Comparison of ENCODE assay signal across 5 mouse cellular contexts in the genomic region with DNA sequence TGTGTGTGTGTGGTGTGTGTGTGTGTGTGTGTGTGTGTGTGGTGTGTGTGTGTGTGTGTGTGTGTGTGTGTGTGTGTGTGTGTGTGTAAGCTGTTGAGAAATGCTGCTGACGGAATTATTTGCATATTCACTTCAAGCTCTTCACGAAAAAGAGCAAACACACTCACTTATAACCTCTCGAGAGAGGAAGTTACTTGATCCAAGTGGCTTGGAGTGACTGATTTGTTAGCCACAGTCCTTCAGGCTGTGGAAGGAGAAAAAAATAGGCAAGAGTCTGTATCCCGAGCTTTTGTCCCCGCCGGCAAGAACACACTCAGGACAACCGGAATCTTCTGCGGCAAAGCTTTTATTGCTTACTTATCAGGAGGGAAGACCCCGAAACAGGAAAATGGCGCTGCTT.
DNase-seq lines count a peak whose midpoint lies in the region; ATAC-seq and TF ChIP-seq lines count a peak whose summit lies in the region.
"Not testable (repeated sequence)": the region's sequence is repeated elsewhere in the genome, so short reads cannot be mapped to it uniquely, and the experiment has no call there.

No protein-coding gene starts in this region.

- not testable (repeated sequence) for ATAC-seq in lung, embryonic 15.5 days (ENCODE audit: borderline replicate concordance, extremely low read depth, low FRiP score, low TSS enrichment)
- ATAC-seq in lung, postnatal 0 days: peak; percentile 87

- peak; percentile 83 for TF ChIP-seq EP300 in lung, postnatal 0 days (IDR thresholded peaks at IDR 0.05)

- H3K4me3 ChIP-seq in lung, embryonic 15.5 days; lung, postnatal 0 days (ENCODE audit: low read depth, low read length): not testable (repeated sequence)

- H3K27me3 ChIP-seq in lung, embryonic 15.5 days; lung, postnatal 0 days (replicated peaks; ENCODE audit: insufficient read depth, low read length): not testable (repeated sequence)

- not testable (repeated sequence) for H3K4me2 ChIP-seq in lung, embryonic 15.5 days; lung, postnatal 0 days (replicated peaks; ENCODE audit: low read depth, low read length)

- 60% methylated on average over 10 of the region's 10 CpGs for WGBS in lung, embryonic 15.5 days
- 60% methylated on average over 10 of the region's 10 CpGs for WGBS in lung, postnatal 0 days

- peaks cover 14% of the 10 kb centered on the region; the same call in 1 of the 2 replicates for H3K4me1 ChIP-seq in lung, embryonic 15.5 days
- not testable (repeated sequence) for H3K4me1 ChIP-seq in lung, postnatal 0 days (ENCODE audit: insufficient read depth, low read depth, low read length)

- not testable (repeated sequence) for H3K9ac ChIP-seq in lung, embryonic 15.5 days; lung, postnatal 0 days (replicated peaks; ENCODE audit: low read depth)

- TF ChIP-seq CTCF in lung, postnatal 0 days (IDR thresholded peaks at IDR 0.05): not testable (repeated sequence)

- H3K36me3 ChIP-seq in lung, embryonic 15.5 days; lung, postnatal 0 days (ENCODE audit: insufficient read depth, low read length): not testable (repeated sequence)

- not testable (repeated sequence) for H3K9me3 ChIP-seq in lung, embryonic 15.5 days; lung, postnatal 0 days (ENCODE audit: low read length)

- peak overlapping the region; percentile 70 for H3K27ac ChIP-seq in lung, embryonic 15.5 days
- H3K27ac ChIP-seq in lung, postnatal 0 days (ENCODE audit: low read length): not testable (repeated sequence)

- DNase-seq in lung, adult 18-20 months: peak; percentile 29 to 55
- DNase-seq in lung, postnatal 0 days (ENCODE audit: low spot score): peak; percentile 94
- DNase-seq in lung, postnatal 25 days (ENCODE audit: low spot score): peak; percentile 76
- DNase-seq in lung, postnatal 4 days: peak; percentile 26 to 54

Comparison
In these comparisons a context has a peak if more than half of its experiments do, and no peak if none do; other contexts are left out.
1. DNase-seq: peak in every context shown above with its lines; median percentile 94 in lung, postnatal 0 days; 76 in lung, postnatal 25 days; 42 in lung, adult 18-20 months; 40 in lung, postnatal 4 days.